Mouse (Mus musculus) thymus, postnatal 36 days (tissue): ENCODE data around the gene Cacnb1.

ENCODE experiments used
- DNase-seq, 2 experiments: peaks; one replicate each; pipeline ENCODE4 v3.0.0; 2022; ENCODE audit warnings: mixed read lengths in 2 of 2

The Cacnb1 gene

DNA sequence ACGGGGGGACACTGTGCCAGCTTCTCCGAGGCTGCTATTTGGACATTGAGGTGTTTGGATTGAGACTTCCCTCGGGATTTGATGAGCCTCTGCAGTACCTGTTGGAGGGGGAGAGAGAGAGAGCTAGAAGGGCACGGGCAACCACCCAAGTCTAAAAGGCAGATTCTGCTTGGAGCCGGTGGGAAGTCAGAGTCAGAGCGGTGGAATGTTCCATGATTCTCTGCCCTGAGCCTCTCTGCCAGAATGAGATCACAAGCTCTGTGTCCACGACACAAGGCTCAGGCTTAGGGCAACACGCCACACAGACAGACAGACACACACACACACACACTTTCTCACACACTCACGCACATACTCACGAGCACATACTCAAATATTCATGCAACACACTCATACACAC lies 17.1 kb downstream of the Cacnb1 start:
- no peak for DNase-seq

DNA sequence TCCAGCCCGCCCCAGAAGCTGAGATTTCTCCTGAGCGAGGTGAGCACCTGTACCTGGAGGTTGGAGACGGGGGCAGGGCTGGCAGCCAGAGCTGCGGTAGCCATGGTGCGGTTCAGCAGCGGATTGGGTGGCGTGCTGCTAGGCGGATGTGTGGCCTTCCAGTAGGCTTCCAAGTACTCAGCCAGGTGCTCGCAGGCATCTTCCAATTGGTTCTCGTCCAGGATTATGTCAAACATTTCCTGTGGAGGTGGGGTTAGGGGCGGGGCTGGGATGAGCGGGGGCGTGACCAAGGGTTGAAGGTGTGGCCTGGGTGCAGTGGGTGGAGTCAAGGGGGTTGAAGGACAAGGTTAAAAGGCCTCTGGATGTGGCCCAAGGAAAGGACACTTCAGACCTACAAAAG lies 17.8 kb downstream of the Cacnb1 start:
- DNase-seq: peak in 1 of 2 experiments; percentile 43

DNA sequence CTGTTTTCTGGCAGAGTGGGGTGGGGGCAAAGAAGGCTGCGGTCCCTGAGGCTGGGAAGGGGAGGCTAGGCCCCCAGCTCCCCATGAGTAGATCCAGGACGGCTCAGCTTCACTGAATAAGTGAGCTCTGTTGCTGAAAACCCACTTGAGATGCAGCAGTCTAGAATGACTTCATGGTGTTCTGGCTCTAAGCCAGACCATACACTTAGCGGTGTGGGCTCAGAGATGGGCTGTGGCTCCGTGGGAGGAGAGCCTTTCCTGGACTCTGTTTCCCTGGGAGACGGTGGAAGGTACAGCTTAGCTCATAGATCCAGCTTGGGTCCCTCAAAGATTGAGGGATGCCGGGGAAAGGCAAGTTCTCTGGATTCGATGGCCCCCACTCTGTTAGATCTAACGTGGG lies 18.7 kb downstream of the Cacnb1 start:
- no peak for DNase-seq

DNA sequence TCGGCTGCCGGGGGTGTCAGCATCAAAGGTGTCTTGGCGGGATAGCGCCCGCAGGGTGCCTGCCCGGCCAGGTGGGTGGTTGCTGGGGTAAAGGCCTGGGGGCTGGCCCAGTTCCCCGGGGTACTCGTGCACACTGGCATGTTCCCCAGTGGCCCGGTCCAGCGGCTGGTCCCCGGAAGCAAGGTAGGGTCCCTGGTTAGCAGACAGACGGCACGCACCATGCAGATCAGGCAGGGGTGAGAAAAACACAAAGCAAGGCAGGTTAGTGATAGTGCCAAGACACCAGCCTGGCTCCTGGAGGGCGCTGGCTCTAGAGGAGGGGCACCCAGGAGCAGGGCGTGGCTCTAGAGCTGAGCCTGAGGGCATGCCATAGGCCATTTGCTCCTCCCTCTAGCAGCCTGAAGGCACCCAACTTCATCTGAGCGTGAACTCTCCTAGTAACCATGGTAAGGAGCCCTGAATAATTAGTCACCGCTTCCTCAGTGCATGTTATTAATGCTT lies 19.6 kb downstream of the Cacnb1 start:
- peak in 1 of 2 experiments; percentile 74 for DNase-seq

DNA sequence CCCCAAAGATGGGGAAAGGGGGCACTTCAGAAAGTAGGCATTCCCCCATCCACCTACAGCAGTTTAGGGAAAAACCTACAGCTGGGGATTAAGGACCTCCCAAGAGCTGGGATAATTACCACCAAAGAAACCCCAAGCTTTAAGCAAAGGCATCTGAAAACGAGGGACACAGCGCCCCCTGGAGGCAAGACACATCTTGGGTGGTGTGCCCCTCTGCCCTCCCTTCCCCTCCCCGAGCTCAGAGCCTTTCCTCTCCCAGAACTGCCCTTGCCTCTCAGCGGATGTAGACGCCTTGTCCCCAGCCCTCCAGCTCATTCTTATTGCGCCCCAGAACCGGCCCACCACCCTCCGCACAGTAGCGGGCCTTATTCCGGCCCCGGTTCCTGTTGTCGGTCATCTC lies 20.2 kb downstream of the Cacnb1 start:
- peak; percentile 94 to 95 for DNase-seq

DNA sequence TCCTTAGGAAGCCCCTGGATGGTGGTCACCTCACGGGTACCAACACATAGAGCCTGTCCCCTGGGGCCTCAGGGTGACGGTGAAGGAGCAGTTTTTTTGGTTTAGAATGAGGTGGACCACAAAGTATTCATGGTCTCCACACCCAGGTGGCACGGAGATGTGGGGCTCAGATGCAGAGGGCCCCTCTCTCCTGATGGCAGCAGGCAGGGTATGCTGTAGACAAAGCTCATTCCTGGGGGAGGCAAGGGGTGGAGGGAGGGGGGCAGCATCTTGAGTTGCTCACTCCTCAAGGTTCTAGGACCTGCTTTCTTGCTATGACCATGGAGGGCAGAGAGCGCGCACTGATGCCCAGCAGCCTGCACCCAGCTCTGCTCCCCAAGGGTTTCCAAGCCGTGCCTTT lies 20.8 kb downstream of the Cacnb1 start:
- peak; percentile 56 for DNase-seq

DNA sequence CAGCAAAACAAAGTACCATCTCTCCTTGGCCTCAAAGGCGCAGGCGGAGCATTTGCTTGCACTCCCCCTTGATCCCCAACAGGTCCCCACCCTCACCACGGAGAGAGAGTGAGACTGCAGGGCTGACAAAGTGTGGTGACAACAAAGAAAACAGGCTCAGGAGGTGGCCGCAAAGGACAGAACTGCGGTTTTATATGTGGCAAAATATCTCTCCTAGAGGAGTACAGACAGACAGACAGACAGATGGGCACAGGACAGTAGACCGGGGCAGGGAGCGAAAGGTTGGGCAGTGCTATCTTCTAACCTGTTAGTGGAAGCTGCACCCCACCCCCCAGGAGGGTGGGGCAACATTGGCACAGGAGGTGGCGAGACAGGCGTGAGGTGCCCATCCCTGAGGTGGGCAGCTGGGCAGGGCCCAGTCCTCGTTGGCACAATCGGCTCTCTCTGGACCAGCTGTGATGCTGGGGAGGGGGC lies 21.4 kb downstream of the Cacnb1 start:
- peak; percentile 80 to 90 for DNase-seq

DNA sequence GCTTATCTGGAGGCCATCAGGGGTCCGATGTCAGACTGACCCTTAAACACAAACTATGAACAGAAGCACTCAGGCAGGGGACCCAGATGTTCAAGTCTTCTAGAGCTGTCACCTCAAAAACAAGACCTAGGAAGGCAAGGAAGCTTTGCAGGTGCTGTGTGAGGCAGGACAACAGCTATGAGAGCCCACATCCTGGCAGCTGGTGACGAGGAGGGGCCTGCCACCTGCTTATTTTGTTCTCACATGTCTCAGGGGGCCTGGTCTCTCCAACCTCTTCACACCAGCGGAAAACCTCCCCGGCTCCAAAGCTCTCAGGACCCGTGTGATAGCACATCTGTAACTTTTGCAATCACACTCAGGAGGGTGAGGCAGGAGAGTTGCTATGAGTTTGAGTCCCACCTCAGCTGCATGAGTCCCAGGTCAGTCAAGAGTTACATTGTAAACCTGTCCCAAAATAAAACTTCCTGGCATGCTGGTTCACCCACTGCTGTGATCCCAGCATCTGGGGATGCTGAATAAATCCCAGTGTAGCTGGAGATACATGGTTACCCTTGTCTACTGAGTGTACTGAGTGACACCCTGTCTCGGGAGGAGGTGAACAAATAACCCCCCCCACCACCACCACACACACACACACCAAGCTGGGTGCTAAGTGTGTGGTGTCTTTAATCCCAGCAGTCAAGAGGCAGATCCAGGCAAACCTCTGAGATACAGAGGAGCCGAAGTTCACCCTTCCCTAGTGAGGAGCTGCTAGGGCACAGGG lies 22.3 kb downstream of the Cacnb1 start:
- DNase-seq: peak; percentile 87 to 94

DNA sequence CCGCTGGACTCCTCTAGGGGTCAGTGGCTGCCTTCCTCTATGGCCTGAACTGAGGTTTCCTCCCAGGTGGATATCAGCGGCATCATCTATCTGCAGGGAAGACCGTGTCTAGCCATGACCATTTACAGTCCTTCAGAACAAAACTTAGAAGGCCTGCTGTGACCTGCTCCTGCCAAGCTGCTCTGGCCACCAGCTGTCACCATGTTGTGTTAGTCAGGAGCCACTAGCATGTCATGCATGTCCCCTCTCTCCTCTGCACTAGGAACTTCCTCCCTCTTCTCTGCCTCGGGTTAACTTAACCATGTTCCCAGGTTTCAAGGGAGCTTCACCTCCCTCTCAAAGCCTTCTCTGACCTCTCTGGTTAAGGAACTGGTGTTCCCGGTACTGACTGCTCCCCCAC lies 23.1 kb downstream of the Cacnb1 start:
- DNase-seq: peak in 1 of 2 experiments; percentile 34

DNA sequence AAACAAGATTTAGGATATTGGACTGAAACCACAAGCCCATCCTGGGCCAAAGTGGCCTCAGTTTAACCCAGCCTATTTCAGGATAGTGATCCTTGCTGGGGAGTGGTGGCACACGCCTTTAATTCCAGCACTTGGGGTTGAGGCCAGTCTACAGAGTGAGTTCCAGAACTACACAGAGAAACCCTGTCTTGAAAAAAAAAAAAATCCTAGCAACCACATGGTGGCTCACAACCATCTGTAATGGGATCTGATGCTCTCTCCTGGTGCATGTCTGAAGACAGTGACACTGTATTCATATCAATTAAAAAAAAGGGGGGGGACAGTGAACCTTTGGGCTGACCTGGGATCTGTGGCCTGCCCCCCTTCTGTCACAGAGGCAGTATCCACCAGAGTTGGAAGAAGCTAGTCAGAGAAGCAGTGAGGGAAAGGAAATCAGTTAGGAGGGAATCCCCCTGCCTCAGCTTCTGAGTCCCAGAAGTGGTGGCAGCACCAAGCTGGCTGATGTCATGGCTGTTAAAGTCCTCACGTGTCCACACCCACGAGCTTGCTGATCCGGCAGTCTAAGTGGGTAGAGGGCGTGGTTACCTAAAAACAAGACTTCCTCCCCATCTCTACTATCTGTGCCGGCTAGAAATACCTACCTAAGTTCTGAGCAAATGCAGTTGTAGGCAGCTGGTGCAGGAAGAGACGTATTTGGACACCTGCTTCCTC lies 23.8 kb downstream of the Cacnb1 start:
- peak; percentile 64 to 83 for DNase-seq

DNA sequence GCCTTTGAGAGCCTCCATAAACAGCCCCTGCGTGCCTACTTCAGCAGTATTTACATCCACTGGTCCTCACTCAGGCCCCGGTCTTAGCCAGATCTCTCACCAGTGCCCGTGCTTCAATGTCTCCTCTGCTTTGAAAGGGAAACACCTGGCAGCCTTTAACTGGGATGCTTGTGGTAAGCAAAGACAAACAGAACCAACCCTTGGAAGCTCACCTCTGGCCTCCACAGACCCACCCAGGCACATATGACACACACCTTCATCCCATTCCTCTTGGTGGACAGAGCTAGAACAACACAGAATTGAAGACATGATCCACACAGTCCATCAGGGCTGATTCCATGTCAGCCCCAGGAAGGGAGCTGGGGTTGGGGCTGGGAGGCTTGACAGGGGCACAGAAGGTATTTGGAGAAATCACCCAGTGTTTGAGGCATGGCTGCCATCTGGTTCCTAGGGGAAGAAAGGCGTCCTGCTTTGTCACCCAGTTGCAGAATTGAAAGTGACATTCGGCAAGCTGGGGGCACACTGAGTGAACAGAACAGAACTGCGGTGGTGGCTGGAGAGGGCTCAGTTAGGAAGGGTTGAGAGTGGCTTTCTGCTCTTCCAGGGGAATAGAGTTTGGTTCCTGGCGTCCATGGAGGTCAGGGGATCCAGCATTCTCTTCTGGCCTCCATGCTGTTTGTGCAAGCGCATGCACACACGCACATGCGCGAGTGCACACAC lies 24.6 kb downstream of the Cacnb1 start:
- DNase-seq: peak; percentile 46 to 55

DNA sequence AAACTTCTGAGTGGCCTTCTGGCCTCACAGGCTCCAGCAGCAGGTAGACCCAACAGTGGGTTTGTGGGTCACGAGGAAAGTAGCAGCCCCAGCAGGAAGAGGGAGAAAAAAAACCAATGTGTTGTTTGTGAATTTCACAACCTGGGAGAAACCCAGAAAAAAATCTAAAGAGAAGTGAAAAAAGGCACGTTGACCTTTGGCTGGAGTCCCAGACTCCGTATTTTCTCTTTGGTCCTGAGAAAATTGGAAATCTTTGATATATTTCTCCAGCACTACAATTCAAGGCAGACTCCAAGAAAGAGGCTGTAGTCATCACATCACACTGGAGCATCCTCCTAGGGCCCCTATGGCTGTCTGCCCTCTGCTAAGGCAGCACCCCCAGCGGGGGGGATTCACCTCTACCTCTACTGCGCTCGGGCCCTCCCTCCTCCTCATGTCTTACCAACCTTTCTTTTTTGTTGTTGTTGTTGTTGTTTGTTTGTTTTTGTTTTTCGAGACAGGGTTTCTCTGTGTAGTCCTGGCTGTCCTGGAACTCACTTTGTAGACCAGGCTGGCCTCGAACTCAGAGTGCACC lies 25.4 kb downstream of the Cacnb1 start:
- peak in 1 of 2 experiments; percentile 57 for DNase-seq

DNA sequence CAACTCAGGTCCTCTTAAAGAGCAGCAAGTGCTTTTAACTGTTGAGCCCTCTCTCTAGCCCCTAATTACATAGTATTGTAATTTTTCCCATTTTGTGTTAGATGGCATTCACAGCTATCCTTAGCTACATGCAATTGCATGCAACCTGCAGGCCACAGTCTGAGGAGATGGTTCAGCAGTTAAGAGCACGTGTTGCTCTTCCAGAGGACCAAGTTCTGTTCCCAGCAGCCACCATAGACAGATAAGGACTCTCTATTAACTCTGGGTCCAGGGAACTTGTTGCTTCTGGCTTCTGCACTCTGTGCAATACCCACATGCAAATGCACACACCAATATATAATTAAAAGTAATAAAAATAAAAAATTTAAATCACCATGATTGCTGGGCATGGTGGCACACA lies 26.1 kb downstream of the Cacnb1 start:
- no peak for DNase-seq

DNA sequence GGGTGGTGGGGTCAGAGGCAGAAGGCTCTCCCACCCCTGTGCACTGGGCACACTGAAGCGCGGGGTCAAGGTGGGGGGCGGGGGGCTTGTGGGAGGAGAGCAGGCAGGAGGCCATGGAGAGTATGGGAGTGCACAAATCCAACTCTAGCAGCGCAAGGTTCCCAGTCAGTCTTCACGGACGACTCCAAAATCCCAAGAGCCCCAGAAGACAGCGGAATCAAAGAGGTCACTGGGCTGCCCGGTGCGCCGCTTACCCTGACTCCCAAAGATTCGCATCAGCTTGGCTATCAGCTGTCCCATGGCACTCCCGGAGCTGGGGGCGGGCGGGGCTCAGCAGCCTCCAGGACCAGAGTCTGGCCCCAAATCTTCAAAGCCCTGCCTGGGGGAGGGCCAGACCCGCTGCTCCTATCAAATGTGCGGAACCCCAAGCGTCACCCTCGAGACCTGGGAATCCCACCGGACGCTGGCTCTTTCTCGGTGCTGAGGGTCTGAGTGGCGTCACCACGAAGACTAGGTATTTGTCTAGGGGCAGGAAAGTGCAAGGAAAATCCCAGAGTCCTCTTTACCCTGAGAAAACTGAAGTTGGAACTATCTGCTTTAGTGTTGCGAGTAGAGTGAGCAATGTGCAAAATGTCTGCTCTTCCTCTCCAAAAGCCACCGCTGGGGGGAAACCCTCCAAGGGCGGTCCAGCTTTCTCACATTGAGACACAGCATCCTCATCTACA lies 27.1 kb downstream of the Cacnb1 start, which contains the start of gene Arl5c:
Gene Arl5c, minus strand, starts transcription at position 618 of the 725 bp plus-strand sequence.
- DNase-seq: peak; percentile 84 to 85

DNA sequence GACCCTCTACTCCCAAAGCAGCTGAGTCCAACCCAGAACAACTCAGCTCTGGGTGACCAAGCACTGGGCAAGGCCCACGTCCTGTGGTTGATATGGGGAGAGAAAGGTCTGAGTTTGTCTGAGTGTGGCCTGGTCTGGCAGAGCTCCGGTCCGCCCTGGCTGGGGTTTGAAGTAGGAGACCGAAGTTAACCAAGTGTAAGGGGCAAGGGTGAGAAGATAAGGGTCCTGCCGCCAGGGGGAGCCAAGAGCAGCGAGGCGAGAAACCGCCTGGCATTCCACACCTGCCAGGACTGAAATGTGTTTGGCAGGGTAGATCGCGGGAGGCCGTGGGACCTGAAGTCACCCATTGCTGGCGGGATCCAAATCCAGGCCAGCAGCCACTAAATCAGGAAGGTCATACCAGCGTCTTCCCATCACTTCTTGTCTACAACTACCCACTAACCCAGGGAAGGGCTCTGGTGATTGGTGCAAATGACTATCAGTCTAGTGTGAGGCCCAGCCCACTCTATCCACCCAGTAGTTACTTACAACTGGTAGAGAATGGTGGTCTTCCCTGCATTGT lies 28.2 kb downstream of the Cacnb1 start:
- peak; percentile 93 to 96 for DNase-seq

DNA sequence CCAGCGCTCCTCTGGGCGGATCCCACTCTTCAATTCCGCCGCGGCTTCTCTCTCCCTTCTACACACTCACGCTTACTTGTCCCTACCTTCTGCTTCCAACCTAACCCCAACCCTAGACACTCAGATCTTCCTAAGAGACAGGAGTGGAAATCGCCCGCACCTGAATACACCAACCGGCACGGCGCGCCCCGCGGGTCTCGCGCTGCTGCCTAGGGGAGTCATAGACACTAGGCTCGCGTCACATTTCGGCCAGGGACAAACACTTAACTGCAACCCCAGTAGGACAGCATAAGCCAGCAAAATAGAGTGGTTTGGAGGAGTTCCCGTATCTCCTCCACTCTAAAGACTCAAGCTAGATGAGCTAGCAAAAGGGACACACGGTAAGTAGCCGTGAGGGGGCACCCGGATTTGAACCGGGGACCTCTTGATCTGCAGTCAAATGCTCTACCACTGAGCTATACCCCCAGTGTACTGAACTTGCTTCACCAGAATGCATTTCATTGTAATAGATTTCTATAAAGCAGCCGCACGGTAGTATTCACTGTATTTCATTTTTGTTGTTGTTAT lies 34.2 kb downstream of the Cacnb1 start:
- DNase-seq: peak; percentile 90 to 92

DNA sequence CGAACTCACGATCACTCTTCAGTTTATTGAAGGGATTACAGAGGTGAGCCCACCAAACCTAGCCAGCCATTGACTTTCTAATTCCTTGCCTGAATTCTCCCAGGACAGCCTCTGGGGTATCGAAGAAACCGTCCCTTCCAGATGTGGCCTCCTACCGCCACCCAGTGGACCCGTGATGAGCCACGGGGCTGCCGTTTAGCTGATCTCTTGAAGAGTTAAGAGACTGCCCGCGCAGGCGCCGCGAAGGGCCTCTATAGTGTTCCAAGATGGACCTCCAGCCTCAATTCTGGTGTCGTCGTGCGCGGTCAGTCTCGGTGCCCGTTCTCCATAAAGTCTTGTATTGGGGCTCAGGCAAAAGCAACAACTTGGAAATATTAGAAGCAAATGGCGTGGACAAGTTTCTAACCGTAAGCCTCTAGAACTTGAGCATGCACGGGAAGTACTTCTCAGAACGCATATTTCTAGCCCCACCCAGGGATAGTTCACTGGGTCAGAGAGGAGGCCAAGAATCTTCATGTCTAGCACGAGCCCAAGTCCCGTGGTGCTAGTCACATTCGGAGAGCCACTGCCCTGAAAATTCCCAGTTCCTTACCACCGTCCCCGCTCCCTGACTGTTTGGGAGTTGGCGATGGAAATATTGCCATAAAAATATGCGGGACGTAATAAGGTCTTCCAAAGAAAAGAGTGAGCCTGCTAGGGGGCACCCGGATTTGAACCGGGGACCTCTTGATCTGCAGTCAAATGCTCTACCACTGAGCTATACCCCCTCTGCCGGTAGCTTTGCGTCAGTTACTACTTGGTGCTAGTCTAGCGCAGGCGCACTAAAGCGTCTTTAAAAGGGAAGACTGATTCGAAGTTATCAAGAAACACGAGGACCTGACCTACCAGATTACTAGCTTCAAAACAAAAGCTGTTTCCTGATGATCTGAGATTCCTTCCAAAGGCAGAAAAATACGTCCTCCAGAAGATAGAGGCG lies 35.0 kb downstream of the Cacnb1 start:
- peak; percentile 92 to 94 for DNase-seq

DNA sequence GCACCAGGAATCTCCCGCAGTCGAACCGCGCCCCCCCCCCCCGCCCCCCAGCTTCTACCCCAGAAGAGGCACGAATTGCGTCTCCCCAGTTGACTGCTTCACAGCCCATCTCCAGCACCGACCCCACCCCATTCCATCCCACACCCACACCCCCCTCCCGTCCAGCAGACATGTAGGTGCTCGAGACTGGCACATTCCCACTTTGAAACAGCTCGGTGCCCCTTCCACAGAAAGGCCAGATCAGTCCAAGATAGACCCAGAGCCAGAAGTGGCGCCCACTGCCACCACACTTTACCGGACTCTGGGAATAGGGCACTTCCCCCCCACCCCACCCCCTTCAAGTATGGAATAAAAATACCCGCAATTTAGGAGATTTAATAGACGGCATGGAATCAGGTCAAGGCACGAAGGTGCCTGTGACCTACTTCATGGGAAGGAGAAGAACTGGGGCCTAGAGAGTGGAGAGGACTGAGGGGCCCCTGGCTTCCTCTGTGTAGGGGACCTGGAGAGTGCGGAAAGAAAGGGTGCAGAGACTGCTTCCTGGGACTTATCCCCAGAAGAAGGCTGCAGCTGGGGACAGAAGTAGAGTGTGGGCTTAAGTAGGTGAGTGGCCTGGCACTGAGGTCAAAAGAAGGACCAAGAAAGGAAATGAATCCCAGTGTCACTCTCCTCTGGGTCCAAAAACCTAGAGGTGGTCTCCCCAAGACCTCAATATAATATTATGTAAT lies 35.9 kb downstream of the Cacnb1 start:
- peak in 1 of 2 experiments; percentile 54 for DNase-seq
